Mouse (Mus musculus): ENCODE measurements around the gene Rsbn1.

DNA sequence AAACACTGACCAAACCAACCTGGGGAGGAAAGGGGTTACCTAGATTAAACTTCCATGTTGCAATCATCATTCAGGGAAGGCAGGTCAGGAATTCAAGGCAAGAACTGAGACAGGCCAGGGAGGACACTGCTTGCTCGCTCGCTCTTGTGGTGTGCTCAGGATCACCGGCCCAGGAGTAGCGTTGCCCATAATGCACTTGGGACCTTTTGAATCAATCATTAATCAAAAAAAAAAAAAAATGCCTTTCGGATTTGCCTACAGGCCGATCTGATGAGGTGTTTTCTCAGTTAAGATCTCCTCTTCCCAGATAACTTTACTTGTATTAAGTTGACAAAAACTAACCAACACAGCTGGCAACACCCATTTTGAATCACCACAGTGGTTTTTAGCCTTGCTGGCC lies 49.7 kb upstream of the Rsbn1 start:
- TF ChIP-seq CTCF (IDR thresholded peaks at IDR 0.05; ENCODE audit: extremely low read depth, insufficient read length, insufficient replicate concordance, low read depth, low read length) (no peak), POLR2A (IDR thresholded peaks at IDR 0.05; ENCODE audit: low read depth, low read length) (no peak)

Measured in small intestine, adult 2 months (tissue).